Mouse (Mus musculus): ENCODE measurements at regions not wholly inside any gene's neighbourhood (a gene's known extent, or its start where the extent isn't known, plus 50 kb on each side); places are given as distances from the start of the nearest gene placed in this dataset.

GRCm38 (mm10) chr16:49966251-49966588 lies 165.9 kb downstream of the Cd47 start:
- TF ChIP-seq CTCF (IDR thresholded peaks at IDR 0.05; ENCODE audit: extremely low read depth, insufficient read depth, insufficient read length, insufficient replicate concordance) (no peak), POLR2A (IDR thresholded peaks at IDR 0.05; ENCODE audit: low read depth, low read length) (no peak)

Measured in spleen, adult 2 months (tissue).